Mouse (Mus musculus): ENCODE measurements around the gene Sapcd1. TPM values are rescaled to one million over a fixed set of nuclear protein-coding genes. Genes with fewer than 3 reads are reported as not detected.
A peak's percentile ranks its signal among the peaks of the same experiment; 100 is the strongest.
"Not testable (repeated sequence)": the region's sequence is repeated elsewhere in the genome, so short reads cannot be mapped to it uniquely, and the experiment has no call there.

Gene Sapcd1
- polyA plus RNA-seq, 1 experiment from 2014 or later: 17.2 TPM

DNA sequence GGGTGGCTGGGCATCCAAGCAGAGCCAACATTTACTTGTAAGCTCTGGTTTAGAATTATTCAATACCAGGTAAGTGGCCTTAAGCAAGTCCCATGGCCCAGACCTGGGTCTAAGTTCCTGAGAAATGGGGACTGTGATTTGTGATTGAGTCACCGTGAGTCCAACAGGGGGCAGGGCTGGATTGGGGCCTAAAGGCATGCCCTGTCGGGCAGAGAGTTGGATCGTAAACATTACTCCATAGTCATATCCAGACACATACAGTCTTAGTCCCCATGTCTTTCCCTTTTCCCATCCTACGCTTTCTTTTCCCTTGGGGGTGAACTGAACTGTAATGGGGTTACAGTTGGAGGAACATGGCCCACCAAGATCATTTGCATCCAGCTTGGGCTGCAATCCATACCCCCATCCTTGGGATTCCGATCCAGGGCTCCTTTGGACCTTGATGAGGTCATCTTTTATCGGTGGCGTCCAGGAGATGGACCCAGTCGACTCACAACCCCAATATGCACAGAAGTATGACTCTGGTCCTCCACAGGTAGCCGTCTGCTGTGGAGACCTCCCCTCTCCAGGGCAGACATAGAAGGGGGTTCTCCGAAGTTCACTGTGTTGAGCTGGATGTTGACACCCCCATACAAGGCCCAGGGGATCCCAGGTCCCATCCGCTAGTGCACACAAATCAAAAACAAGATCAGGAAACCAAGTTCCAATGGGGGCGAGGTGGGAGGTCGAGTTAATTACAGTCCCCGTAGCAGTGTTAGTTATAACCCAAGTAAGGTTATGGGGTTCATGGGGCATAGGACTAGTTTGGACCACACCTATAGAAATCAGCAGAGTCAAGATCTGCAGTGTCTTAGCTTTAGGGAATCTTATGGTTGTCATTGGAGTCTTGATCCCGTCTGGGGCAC, 29.0 kb downstream of the Sapcd1 start:
- TF ChIP-seq CTCF (IDR thresholded peaks at IDR 0.05; ENCODE audit: low read depth): no peak
- no peak overlapping the region for H3K27ac ChIP-seq (ENCODE audit: low read depth)
- ATAC-seq (ENCODE audit: insufficient read depth) (no peak), DNase-seq (no peak)
- H3K4me1 ChIP-seq (ENCODE audit: insufficient read depth): peaks cover 23% of the 10 kb centered on the region
- WGBS: 91% methylated on average over 15 of the region's 15 CpGs
- H3K4me2 ChIP-seq: peak overlapping the region; percentile 96
- no peaks in the 10 kb centered on the region for H3K9me3 ChIP-seq (ENCODE audit: low read depth, low read length)
- H3K9ac ChIP-seq: peak overlapping the region; percentile 80
- H3K4me3 ChIP-seq (ENCODE audit: low read depth, low read length): peak overlapping the region; percentile 92
- H3K36me3 ChIP-seq (ENCODE audit: insufficient read depth): peaks cover 33% of the 10 kb centered on the region
- H3K27me3 ChIP-seq (ENCODE audit: insufficient read depth, low read length): no peaks in the 10 kb centered on the region

DNA sequence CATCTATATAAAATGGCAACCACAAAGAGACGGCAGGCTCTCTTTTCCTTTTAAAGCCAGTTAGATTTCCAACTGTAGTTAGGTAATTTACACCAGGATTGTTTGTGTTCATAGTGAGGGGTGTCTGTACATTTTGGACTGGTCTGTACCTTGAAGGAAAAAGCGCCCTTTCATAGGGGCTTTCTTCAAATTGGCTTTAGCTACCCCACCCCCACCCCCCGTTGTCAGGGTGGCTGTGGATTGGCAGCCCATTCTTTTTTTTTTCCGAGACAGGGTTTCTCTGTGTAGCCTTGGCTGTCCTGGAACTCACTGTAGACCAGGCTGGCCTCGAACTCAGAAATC, 30.7 kb downstream of the Sapcd1 start:
- DNase-seq: no peak
- Histone ChIP-seq H3K27ac (ENCODE audit: low read depth) (no peak overlapping the region), H3K4me2 (peak overlapping the region; percentile 96), H3K27me3 (ENCODE audit: insufficient read depth, low read length) (no peaks in the 10 kb centered on the region), H3K4me1 (ENCODE audit: insufficient read depth) (peaks cover 13% of the 10 kb centered on the region; the same call in 1 of the 2 replicates), H3K9ac (no peak overlapping the region), H3K9me3 (ENCODE audit: low read depth, low read length) (no peaks in the 10 kb centered on the region), H3K36me3 (ENCODE audit: insufficient read depth) (peaks cover 29% of the 10 kb centered on the region), H3K4me3 (ENCODE audit: low read depth, low read length) (0 out of 2 replicates have a peak overlapping the region, but pooled peaks have one; percentile 6)
- ATAC-seq (ENCODE audit: insufficient read depth): no peak
- no peak for TF ChIP-seq CTCF (IDR thresholded peaks at IDR 0.05; ENCODE audit: low read depth)
- 86% methylated on average over 5 of the region's 5 CpGs for WGBS

DNA sequence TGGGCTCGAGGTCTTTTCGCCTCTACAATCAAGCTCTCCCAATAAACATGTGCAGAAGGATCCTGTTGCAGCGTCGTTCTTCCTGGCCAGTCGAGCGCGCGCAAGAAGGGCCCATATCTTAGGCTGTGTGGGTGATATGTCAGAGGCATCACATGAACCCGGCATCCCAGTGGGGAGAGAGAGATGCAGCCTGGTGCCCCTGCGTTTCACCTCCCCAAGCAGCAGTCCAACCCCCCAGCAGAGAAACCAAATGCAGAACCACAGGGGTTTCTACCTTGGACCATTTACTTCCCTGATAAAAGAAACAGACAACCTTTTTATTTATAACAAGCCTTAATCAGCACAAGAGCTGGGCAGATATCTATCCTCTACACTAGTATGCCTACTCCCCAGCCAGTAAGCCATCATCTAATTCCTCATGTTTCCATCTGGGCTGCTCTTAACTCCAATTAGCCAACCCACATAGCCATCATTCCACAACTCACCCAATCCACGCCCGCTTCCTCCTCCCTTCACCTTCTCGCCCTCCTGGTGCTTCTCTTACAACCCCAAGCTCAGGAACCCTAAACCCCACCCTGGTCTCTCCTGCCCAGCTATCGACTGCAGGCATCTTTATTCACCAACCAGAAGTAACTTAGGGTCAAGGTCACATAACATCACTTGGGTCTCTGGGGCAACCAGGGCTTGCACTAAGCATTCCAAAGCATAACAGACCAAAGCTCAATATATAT, 31.2 kb downstream of the Sapcd1 start:
- no peak for ATAC-seq (ENCODE audit: insufficient read depth)
- H3K27ac ChIP-seq (ENCODE audit: low read depth): no peak overlapping the region
- peaks cover 13% of the 10 kb centered on the region; the same call in 1 of the 2 replicates for H3K4me1 ChIP-seq (ENCODE audit: insufficient read depth)
- no peak for TF ChIP-seq CTCF (IDR thresholded peaks at IDR 0.05; ENCODE audit: low read depth)
- 87% methylated on average over 12 of the region's 14 CpGs for WGBS
- H3K4me2 ChIP-seq: peak overlapping the region; percentile 96
- peaks cover 29% of the 10 kb centered on the region for H3K36me3 ChIP-seq (ENCODE audit: insufficient read depth)
- H3K9ac ChIP-seq: no peak overlapping the region
- H3K27me3 ChIP-seq (ENCODE audit: insufficient read depth, low read length): no peaks in the 10 kb centered on the region
- 0 out of 2 replicates have a peak overlapping the region, but pooled peaks have one; percentile 6 for H3K4me3 ChIP-seq (ENCODE audit: low read depth, low read length)
- no peaks in the 10 kb centered on the region for H3K9me3 ChIP-seq (ENCODE audit: low read depth, low read length)
- DNase-seq: no peak

DNA sequence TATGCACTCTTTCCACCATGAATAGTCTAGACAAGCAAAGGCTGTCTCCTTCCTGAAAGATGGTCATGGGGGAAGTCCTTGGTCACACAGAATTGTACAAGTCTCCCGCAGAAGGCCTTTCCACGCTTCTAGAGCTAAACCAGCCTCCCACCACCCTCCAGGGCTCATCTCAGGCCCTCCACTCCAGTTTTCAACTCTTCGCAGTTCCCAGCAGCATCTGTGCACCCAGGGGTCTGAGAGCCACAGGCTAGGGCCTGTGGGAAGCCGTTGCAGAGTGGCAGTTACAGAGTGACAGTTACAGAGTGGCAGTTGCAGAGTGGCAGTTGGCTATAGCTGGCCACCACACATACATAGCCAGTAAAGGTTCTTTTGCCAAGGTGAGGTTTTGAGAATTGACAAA, 31.9 kb downstream of the Sapcd1 start:
- H3K9ac ChIP-seq; H3K27me3 ChIP-seq (ENCODE audit: insufficient read depth, low read length); H3K4me2 ChIP-seq; H3K9me3 ChIP-seq (ENCODE audit: low read depth, low read length); ATAC-seq (ENCODE audit: insufficient read depth); DNase-seq; H3K27ac ChIP-seq (ENCODE audit: low read depth); H3K4me3 ChIP-seq (ENCODE audit: low read depth, low read length): not testable (repeated sequence)
- Histone ChIP-seq H3K36me3 (ENCODE audit: insufficient read depth) (peaks cover 34% of the 10 kb centered on the region), H3K4me1 (ENCODE audit: insufficient read depth) (peaks cover 13% of the 10 kb centered on the region; the same call in 1 of the 2 replicates)
- 94% methylated on average over 4 of the region's 4 CpGs for WGBS

DNA sequence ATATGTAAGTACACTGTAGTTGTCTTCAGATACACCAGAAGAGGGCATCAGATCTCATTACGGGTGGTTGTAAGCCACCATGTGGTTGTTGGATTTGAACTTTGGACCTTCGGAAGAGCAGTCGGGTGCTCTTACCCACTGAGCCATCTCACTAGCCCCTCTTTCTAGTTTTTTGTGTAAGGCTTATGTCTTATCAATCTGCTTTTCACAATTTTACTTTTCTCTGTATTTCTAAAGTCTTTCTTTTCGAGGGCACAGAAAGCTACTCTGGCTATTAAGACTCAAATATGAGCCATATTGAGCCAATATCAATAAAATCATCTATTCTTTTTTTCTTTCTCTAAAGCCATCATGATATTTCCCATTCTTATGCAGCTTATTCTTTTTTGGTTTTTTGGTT, 32.6 kb downstream of the Sapcd1 start:
- H3K4me1 ChIP-seq (ENCODE audit: insufficient read depth): peaks cover 13% of the 10 kb centered on the region; the same call in 1 of the 2 replicates
- not testable (repeated sequence) for H3K9ac ChIP-seq; H3K9me3 ChIP-seq (ENCODE audit: low read depth, low read length); H3K27me3 ChIP-seq (ENCODE audit: insufficient read depth, low read length); H3K4me3 ChIP-seq (ENCODE audit: low read depth, low read length); H3K4me2 ChIP-seq; H3K27ac ChIP-seq (ENCODE audit: low read depth); DNase-seq; ATAC-seq (ENCODE audit: insufficient read depth)
- peaks cover 41% of the 10 kb centered on the region for H3K36me3 ChIP-seq (ENCODE audit: insufficient read depth)
- WGBS: 89% methylated on average over 4 of the region's 4 CpGs

DNA sequence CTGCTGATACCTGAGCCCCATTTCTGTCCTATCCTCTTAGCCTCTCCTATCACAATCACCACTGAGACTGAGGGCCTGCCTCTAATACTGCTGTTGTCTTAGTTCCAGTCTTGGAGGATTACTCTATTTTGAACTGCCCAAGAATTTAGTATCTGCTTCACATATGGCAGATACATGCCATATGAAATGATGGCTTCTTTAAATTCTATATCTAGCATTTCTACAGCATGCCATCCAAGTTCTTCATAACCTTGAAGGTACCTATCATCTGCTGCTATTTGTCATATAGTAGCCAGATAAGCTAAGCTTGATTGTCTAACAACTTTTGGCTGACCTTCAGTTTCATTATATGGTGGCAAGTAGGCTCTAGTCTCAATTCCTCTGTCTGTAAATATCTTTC, 33.1 kb downstream of the Sapcd1 start:
- peaks cover 43% of the 10 kb centered on the region for H3K36me3 ChIP-seq (ENCODE audit: insufficient read depth)
- no peak overlapping the region for H3K4me2 ChIP-seq
- no peak overlapping the region for H3K4me3 ChIP-seq (ENCODE audit: low read depth, low read length)
- ATAC-seq (ENCODE audit: insufficient read depth) (no peak), DNase-seq (no peak)
- H3K27ac ChIP-seq (ENCODE audit: low read depth): no peak overlapping the region
- H3K9me3 ChIP-seq (ENCODE audit: low read depth, low read length): no peaks in the 10 kb centered on the region
- H3K4me1 ChIP-seq (ENCODE audit: insufficient read depth): peaks cover 13% of the 10 kb centered on the region; the same call in 1 of the 2 replicates
- H3K27me3 ChIP-seq (ENCODE audit: insufficient read depth, low read length): no peaks in the 10 kb centered on the region
- TF ChIP-seq CTCF (IDR thresholded peaks at IDR 0.05; ENCODE audit: low read depth): no peak
- H3K9ac ChIP-seq: no peak overlapping the region

DNA sequence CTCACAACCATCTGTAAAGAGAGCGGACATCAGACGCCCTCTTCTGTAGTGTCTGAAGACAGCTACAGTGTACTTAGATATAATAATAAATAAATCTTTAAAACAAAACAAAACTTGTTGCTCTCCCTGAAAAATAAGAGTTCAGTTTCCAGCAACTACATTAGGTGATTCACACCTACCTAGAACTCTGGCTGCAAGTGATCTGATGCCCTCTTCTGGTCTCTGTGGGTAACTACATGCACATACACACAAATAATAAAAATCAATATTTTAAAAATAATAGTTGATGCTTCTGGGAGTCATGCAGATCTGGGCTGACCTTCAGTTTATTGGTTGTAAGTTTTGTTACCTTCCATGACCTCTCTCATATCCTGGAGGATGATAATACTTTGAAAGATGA, 43.6 kb downstream of the Sapcd1 start:
- H3K4me2 ChIP-seq: no peak overlapping the region
- H3K4me3 ChIP-seq (ENCODE audit: low read depth, low read length): no peak overlapping the region
- peak; percentile 67 for DNase-seq
- H3K9ac ChIP-seq: no peak overlapping the region
- H3K27me3 ChIP-seq (ENCODE audit: insufficient read depth, low read length): no peaks in the 10 kb centered on the region
- no peak for ATAC-seq (ENCODE audit: insufficient read depth)
- TF ChIP-seq CTCF (IDR thresholded peaks at IDR 0.05; ENCODE audit: low read depth): peak; percentile 71
- no peaks in the 10 kb centered on the region for H3K4me1 ChIP-seq (ENCODE audit: insufficient read depth)
- H3K36me3 ChIP-seq (ENCODE audit: insufficient read depth): peaks cover 33% of the 10 kb centered on the region
- no peak overlapping the region for H3K27ac ChIP-seq (ENCODE audit: low read depth)
- 75% methylated on average over 2 of the region's 2 CpGs for WGBS
- no peaks in the 10 kb centered on the region for H3K9me3 ChIP-seq (ENCODE audit: low read depth, low read length)

All from lung, embryonic 14.5 days (tissue).